Mouse (Mus musculus): ENCODE results near the gene Bbs12. TPM values are rescaled to one million over a fixed set of nuclear protein-coding genes. Genes with fewer than 3 reads are reported as not detected.
A peak's percentile ranks its signal among the peaks of the same experiment; 100 is the strongest.

Gene Bbs12
- polyA plus RNA-seq, 1 experiment: 1.5 TPM

DNA sequence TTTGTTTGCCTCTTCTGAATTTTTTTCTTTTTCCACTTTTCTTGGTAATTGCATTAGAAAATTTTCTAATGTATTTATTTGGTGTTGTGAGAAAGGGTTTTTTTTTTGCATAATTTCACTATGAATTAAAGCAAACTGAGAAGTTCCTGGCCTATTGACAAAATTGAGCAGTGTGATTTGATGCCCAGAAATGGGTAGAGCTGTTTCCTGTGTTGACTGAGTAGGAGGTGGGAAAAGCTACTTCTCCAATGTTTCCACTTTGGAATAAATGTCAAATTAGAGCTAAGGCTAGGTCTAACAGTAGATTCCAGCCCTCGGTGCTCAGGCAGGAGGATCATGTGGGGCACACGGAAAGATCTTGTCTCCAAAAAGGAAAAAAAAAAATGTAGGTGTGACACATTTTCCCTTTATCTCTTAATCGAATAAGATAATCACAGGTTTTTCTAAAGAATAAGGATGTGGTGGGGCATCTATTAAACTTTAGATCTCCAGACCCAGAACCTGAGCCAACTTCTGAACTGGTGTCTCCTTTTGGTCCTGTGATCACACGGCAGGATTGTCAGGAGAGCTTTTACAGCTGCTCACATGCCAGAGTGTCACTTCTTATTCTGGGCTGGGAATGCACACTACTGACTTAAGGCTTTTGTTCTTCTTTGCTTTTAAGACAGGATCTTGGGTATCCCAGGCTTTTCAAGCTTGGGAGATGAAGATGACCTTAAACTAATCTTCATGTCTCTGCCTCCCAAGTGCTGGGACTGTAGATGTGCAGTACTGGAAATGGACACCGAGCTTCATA lies 13.2 kb downstream of the Bbs12 start:
- 73% methylated on average over 5 of the region's 5 CpGs for WGBS
- Histone ChIP-seq H3K36me3 (ENCODE audit: control insufficient read depth, insufficient read depth, low read length) (no peaks in the 10 kb centered on the region), H3K27me3 (replicated peaks; ENCODE audit: control insufficient read depth, insufficient read depth, low read length) (no peaks in the 10 kb centered on the region), H3K4me3 (ENCODE audit: insufficient read depth, low read depth, low read length) (no peak overlapping the region), H3K4me1 (ENCODE audit: control insufficient read depth, insufficient read depth, low read length) (no peaks in the 10 kb centered on the region), H3K27ac (ENCODE audit: insufficient read depth, low read depth, low read length) (no peak overlapping the region)
- TF ChIP-seq CTCF (conservative IDR thresholded peaks at IDR 0.05; ENCODE audit: insufficient read depth, insufficient read length, low read depth, low read length) (no peak), POLR2A (IDR thresholded peaks at IDR 0.05; ENCODE audit: low read depth, low read length) (no peak)
- DNase-seq: no peak

DNA sequence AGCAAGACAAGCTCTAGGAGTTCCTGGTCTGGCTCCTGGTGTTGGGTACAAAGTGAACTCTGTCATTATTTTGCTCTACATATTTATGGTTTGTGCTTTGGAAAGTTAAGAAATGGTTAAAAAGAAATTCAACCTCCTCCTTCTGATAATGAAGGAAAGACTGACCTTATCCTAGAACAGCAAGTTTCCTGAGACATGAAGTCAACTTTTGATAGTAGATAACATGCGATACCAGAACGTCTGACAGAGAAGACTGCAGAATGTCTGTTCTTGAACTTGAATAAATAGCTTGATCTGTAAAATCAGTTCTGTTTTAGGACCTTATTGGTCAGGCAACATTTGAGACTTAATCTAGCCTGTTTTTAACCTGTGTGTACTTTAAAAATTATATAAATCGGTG lies 14.3 kb downstream of the Bbs12 start:
- no peak for DNase-seq
- Histone ChIP-seq H3K4me1 (ENCODE audit: control insufficient read depth, insufficient read depth, low read length) (no peaks in the 10 kb centered on the region), H3K27ac (ENCODE audit: insufficient read depth, low read depth, low read length) (no peak overlapping the region), H3K4me3 (ENCODE audit: insufficient read depth, low read depth, low read length) (no peak overlapping the region), H3K27me3 (replicated peaks; ENCODE audit: control insufficient read depth, insufficient read depth, low read length) (no peaks in the 10 kb centered on the region), H3K36me3 (ENCODE audit: control insufficient read depth, insufficient read depth, low read length) (no peaks in the 10 kb centered on the region)
- TF ChIP-seq CTCF (conservative IDR thresholded peaks at IDR 0.05; ENCODE audit: insufficient read depth, insufficient read length, low read depth, low read length) (no peak), POLR2A (IDR thresholded peaks at IDR 0.05; ENCODE audit: low read depth, low read length) (no peak)
- WGBS: 77% methylated on average over 3 of the region's 3 CpGs

DNA sequence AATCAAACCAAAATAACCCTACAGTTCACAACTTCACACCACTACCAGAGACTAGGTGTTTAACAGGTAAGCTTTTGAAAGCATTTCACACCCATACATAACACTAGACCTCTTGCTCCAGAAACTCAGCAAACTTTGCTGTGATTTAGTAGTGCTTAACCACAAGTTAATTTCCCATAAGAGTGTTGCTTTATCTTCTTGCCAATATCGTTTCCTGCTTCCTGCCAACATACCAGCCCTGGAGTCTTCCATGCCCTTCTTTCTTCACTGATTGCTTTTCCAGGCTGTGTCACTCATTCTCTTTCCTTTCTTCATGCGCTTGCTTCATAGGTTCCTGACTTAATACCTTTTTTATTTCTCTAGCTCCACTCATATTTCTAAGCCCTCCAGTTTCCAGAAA lies 16.1 kb downstream of the Bbs12 start:
- Histone ChIP-seq H3K4me1 (ENCODE audit: control insufficient read depth, insufficient read depth, low read length) (no peaks in the 10 kb centered on the region), H3K27me3 (replicated peaks; ENCODE audit: control insufficient read depth, insufficient read depth, low read length) (no peaks in the 10 kb centered on the region), H3K4me3 (ENCODE audit: insufficient read depth, low read depth, low read length) (no peak overlapping the region), H3K36me3 (ENCODE audit: control insufficient read depth, insufficient read depth, low read length) (no peaks in the 10 kb centered on the region), H3K27ac (ENCODE audit: insufficient read depth, low read depth, low read length) (no peak overlapping the region)
- no peak for DNase-seq
- no peak for TF ChIP-seq CTCF (conservative IDR thresholded peaks at IDR 0.05; ENCODE audit: insufficient read depth, insufficient read length, low read depth, low read length)
- TF ChIP-seq POLR2A (IDR thresholded peaks at IDR 0.05; ENCODE audit: low read depth, low read length): no peak
- WGBS: 53% methylated on average over 2 of the region's 2 CpGs

DNA sequence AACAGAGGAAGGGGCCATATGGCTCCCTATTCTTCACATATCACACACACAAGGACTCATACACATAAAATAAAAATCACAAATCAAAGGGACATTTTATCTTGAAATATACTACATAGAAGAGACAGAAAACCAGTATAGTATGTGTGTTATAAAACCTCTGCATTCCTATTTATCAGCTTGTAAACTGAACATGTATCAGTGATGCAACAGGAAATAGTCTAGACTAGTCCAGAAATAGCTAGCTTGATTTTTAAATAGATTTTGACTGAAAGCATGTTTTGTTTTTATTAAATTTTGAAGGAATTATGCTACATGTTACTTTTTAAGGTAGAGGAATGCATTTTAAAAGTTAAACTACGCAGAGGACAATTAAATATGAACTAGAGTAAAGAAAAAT lies 17.6 kb downstream of the Bbs12 start:
- WGBS: 79% methylated on average over 1 of the region's 1 CpGs
- DNase-seq: no peak
- TF ChIP-seq CTCF (conservative IDR thresholded peaks at IDR 0.05; ENCODE audit: insufficient read depth, insufficient read length, low read depth, low read length) (no peak), POLR2A (IDR thresholded peaks at IDR 0.05; ENCODE audit: low read depth, low read length) (no peak)
- Histone ChIP-seq H3K27ac (ENCODE audit: insufficient read depth, low read depth, low read length) (no peak overlapping the region), H3K4me3 (ENCODE audit: insufficient read depth, low read depth, low read length) (no peak overlapping the region), H3K4me1 (ENCODE audit: control insufficient read depth, insufficient read depth, low read length) (no peaks in the 10 kb centered on the region), H3K36me3 (ENCODE audit: control insufficient read depth, insufficient read depth, low read length) (no peaks in the 10 kb centered on the region), H3K27me3 (replicated peaks; ENCODE audit: control insufficient read depth, insufficient read depth, low read length) (no peaks in the 10 kb centered on the region)

DNA sequence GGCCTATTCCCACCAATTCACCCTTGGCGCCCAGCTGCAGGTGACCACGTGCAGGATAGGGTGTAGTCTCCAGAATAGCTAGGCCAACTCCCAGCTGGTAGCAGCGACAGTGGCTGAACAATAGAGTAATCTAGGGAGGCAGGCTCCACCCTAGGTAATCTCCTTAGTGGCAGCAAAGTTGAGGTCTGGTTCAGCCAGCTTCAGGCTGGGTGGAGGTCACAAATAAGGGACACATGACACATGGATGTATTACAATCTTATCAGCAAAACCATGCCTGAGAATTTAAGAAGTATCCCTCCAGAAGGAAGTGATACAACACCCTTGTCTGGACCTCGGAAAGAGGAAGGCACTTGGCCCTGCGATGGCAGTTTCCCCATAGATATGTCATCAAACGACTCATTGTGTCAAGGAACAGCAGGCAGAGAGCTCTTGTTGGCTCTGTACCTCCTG lies 19.7 kb downstream of the Bbs12 start:
- no peak for DNase-seq
- TF ChIP-seq CTCF (conservative IDR thresholded peaks at IDR 0.05; ENCODE audit: insufficient read depth, insufficient read length, low read depth, low read length): no peak
- TF ChIP-seq POLR2A (IDR thresholded peaks at IDR 0.05; ENCODE audit: low read depth, low read length): no peak
- Histone ChIP-seq H3K4me3 (ENCODE audit: insufficient read depth, low read depth, low read length) (no peak overlapping the region), H3K4me1 (ENCODE audit: control insufficient read depth, insufficient read depth, low read length) (no peaks in the 10 kb centered on the region), H3K27me3 (replicated peaks; ENCODE audit: control insufficient read depth, insufficient read depth, low read length) (no peaks in the 10 kb centered on the region), H3K27ac (ENCODE audit: insufficient read depth, low read depth, low read length) (no peak overlapping the region), H3K36me3 (ENCODE audit: control insufficient read depth, insufficient read depth, low read length) (no peaks in the 10 kb centered on the region)
- 70% methylated on average over 6 of the region's 6 CpGs for WGBS

DNA sequence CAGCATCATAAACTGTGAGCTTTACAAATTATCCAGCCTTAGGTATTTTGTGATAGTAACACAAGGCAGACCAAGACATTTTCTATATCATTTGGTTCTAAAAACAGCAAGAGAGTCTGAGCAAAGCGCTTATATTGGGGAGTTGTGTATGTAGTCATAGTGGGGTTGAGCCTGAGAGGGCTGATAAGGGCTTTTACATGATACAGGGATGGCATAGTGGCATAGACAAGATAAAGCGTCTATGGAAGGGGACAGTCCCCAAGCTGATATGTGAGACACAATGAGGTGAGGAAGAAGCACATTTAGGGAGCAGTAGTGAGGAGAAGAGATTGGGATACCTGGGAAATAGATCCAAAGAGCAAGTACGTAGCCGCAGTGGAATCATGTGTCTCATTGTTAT lies 21.7 kb downstream of the Bbs12 start:
- H3K36me3 ChIP-seq (ENCODE audit: control insufficient read depth, insufficient read depth, low read length): no peaks in the 10 kb centered on the region
- H3K4me1 ChIP-seq (ENCODE audit: control insufficient read depth, insufficient read depth, low read length): no peaks in the 10 kb centered on the region
- no peak for TF ChIP-seq CTCF (conservative IDR thresholded peaks at IDR 0.05; ENCODE audit: insufficient read depth, insufficient read length, low read depth, low read length)
- no peak overlapping the region for H3K4me3 ChIP-seq (ENCODE audit: insufficient read depth, low read depth, low read length)
- H3K27ac ChIP-seq (ENCODE audit: insufficient read depth, low read depth, low read length): no peak overlapping the region
- no peak for DNase-seq
- H3K27me3 ChIP-seq (replicated peaks; ENCODE audit: control insufficient read depth, insufficient read depth, low read length): no peaks in the 10 kb centered on the region
- 93% methylated on average over 4 of the region's 4 CpGs for WGBS

DNA sequence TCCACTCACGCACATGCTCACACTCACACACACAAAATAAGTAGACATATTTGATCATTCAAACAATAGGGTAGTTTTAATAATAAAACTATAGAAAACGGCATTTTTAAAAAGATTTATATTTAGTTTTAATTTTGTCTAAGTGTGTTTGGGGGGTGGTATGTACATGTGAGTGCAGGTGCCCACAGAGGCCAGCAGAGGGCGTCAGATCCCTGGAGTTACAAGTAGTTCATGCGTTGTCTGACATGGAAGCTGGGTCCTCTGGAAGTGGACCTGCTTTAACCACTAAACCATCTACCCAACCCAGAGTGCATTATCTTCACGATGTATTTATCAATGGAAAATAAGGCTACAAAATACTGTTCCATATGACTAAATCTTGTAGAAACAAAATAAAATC lies 28.8 kb downstream of the Bbs12 start:
- 73% methylated on average over 5 of the region's 5 CpGs for WGBS
- DNase-seq: peak; percentile 9
- no peaks in the 10 kb centered on the region for H3K4me1 ChIP-seq (ENCODE audit: control insufficient read depth, insufficient read depth, low read length)
- H3K4me3 ChIP-seq (ENCODE audit: insufficient read depth, low read depth, low read length): no peak overlapping the region
- no peak for TF ChIP-seq POLR2A (IDR thresholded peaks at IDR 0.05; ENCODE audit: low read depth, low read length)
- peak; percentile 62 for TF ChIP-seq CTCF (conservative IDR thresholded peaks at IDR 0.05; ENCODE audit: insufficient read depth, insufficient read length, low read depth, low read length)
- no peaks in the 10 kb centered on the region for H3K27me3 ChIP-seq (replicated peaks; ENCODE audit: control insufficient read depth, insufficient read depth, low read length)
- no peak overlapping the region for H3K27ac ChIP-seq (ENCODE audit: insufficient read depth, low read depth, low read length)
- H3K36me3 ChIP-seq (ENCODE audit: control insufficient read depth, insufficient read depth, low read length): no peaks in the 10 kb centered on the region

All from kidney, adult 2 months (tissue).